Mouse (Mus musculus) left cerebral cortex, adult 2 months (tissue): ENCODE measurements at regions not wholly inside any gene's neighbourhood (a gene's known extent, or its start where the extent isn't known, plus 50 kb on each side); places are given as distances from the start of the nearest gene placed in this dataset.

Source experiments
- DNase-seq, 2 experiments: peaks; one replicate each; pipeline ENCODE4 v3.0.0; 2021 to 2022; ENCODE audit warnings: low spot score in 2 of 2, mixed read lengths in 1 of 2; ENCODE audit errors: extremely low spot score in 1 of 2
- H3K27ac ChIP-seq: fragments of 200-600 bp; 2 replicates; pipeline ENCODE4 v1.8.1; 2022
- H3K4me3 ChIP-seq: fragments of 200-600 bp; 2 replicates; pipeline ENCODE4 v1.8.1; 2022
- CTCF ChIP-seq: fragments of 200-600 bp; IDR thresholded peaks from 2 replicates; pipeline ENCODE4 v1.8.1; 2022; ENCODE audit warnings: antibody characterized with exemption, mild to moderate bottlenecking, moderate library complexity
- intact Hi-C: fragments of 180-260 bp; cut with DNase I; formaldehyde crosslinking; loops from one replicate; pipeline ENCODE4 v1.15.1; 2025

- intact Hi-C loops: no loop called here
- Histone ChIP-seq H3K27ac (no peak overlapping the region), H3K4me3 (no peak overlapping the region)
- TF ChIP-seq CTCF: no peak
- DNase-seq: no peak
Measured at GRCm38 (mm10) chr15:90021746-90022312, 180.2 kb upstream of the Syt10 start.

GRCm38 (mm10) chr15:90023164-90023563 is 181.5 kb upstream of the Syt10 start:
- H3K27ac ChIP-seq: no peak overlapping the region
- intact Hi-C loops: no loop called here
- no peak for DNase-seq
- no peak overlapping the region for H3K4me3 ChIP-seq
- no peak for TF ChIP-seq CTCF

DNA sequence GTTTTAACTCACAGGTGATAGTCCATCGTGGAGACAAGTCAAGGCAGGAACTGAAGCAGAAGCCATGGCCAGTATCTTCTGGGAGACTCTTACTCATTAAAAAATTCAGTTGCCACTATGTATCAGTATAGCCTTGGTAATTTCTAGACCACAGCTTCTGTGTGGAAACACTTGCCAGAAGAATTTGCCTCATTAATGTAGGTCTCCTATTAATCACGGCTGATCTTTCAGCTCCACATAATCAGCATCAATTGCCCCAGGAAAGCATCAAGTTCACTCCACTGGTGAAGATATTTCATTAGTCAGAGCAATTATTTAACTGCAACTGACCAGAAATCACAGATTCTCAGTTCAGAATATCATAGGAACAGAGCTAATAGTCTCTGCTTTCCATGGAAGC is 189.8 kb upstream of the Alg10b start:
- Histone ChIP-seq H3K4me3 (no peak overlapping the region), H3K27ac (no peak overlapping the region)
- intact Hi-C loops: loop anchor here (5.0 kb wide), 1 partner anchor 407 kb away; no protein-coding TSS in a partner anchor
- TF ChIP-seq CTCF: no peak
- no peak for DNase-seq

DNA sequence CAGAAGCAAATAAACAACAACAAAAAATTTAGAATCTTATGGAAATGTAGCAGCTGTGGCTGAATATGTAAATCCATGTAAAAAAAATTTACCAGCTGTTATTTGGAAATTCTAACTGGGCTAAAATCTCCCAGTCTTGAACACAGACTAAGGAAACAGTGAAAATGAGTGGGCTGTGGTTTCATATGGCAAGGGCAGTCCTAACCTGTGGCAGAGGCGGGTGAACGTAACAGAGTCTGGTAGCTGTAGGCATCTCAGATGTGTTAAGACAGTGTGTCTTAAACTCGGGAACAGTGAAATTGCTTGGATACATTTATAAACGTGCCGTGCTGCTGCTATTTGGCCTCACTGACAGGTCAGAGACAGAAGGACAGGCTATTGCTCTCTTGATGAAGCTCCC is 178.4 kb upstream of the Alg10b start:
- Histone ChIP-seq H3K4me3 (no peak overlapping the region), H3K27ac (no peak overlapping the region)
- intact Hi-C loops: no loop called here
- TF ChIP-seq CTCF: no peak
- DNase-seq: no peak

DNA sequence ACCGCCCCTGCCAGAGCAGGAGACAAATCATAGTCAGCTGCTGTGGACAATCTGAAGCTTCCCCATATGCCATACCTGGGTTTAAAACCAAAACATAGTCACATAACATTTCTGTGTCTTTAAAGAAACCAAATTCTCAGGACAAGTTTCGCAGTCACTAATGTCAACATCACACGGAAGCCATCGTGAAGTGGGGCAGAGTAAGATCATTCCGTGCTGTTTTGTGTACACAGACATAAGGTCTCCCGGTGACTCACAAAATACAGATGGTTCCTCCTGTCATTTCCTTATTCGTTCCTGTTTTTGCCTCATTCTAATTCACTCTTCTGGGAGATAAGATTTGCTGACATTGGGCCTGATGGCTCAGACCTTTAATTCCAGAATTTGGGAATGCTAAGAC is 162.1 kb upstream of the Alg10b start:
- H3K27ac ChIP-seq: no peak overlapping the region
- no peak for TF ChIP-seq CTCF
- intact Hi-C loops: no loop called here
- DNase-seq: no peak
- no peak overlapping the region for H3K4me3 ChIP-seq

GRCm38 (mm10) chr15:90065768-90066167 is 158.3 kb upstream of the Alg10b start:
- H3K4me3 ChIP-seq: no peak overlapping the region
- no peak for TF ChIP-seq CTCF
- intact Hi-C loops: no loop called here
- no peak for DNase-seq
- no peak overlapping the region for H3K27ac ChIP-seq

GRCm38 (mm10) chr15:90072078-90072477 is 152.0 kb upstream of the Alg10b start:
- TF ChIP-seq CTCF: no peak
- no peak overlapping the region for H3K27ac ChIP-seq
- intact Hi-C loops: no loop called here
- DNase-seq: peak in 1 of 2 experiments; percentile 7
- no peak overlapping the region for H3K4me3 ChIP-seq

DNA sequence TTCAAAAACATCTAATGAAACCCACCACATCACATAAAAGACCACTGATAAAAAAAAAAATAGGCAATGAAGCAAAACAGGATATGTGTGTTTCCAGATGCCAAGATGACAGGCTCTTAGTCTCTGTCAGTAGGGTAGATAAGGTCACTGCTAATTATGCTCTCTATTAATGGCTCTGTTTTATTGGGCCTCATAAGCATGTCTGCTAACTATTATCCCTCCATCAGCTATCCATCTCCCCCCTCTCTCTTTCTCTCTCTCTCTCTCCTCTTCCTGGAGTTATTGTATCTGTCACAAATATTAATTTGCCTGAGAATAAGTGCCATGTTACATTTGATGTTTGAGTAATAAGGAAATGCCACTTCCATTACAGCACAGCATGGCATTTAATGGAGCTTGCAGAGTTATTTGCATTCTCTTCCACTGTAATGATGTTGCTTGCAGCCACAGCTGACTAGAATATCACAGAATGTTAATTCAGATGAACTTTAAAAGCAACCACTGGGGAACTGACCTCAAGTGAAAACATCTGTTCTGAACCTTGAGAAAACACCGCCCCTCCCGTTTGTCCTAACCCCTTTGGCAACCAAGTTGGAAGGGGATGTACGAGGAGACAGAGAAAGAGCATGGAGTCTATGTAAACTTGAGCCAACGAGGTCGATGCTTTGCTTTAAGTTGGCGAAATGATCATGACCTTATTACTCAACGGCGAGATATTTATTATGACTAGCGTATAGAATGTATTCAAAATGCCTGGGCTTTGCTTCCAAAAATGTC is 141.7 kb upstream of the Alg10b start:
- no peak overlapping the region for H3K4me3 ChIP-seq
- intact Hi-C loops: no loop called here
- no peak for TF ChIP-seq CTCF
- H3K27ac ChIP-seq: no peak overlapping the region
- DNase-seq: no peak

DNA sequence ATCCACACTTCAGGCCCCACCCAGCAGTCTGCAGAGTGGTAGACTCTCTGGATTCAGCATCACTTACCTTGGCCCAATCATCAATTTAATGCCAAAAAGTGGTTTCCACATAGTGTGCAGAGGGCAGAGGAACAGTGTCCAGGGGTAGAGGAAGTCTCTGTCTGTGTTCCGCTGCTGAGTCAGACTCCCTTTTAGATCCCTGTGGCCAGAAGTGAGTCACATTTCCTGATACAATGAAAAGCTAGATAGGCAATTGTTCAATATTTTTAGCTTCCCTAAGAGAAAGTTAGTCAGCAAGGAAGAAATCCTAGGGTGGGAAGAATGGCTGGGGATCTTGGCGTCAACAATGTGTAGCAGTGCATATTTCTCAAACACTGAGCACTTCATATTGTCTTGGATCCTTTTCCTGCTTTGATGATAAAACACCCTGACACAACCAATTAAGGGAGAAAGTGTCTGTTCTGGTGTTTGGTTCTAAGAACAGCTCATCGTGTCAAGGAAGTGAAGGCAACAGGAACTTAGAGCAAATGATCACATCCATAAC is 114.6 kb upstream of the Alg10b start:
- intact Hi-C loops: no loop called here

DNA sequence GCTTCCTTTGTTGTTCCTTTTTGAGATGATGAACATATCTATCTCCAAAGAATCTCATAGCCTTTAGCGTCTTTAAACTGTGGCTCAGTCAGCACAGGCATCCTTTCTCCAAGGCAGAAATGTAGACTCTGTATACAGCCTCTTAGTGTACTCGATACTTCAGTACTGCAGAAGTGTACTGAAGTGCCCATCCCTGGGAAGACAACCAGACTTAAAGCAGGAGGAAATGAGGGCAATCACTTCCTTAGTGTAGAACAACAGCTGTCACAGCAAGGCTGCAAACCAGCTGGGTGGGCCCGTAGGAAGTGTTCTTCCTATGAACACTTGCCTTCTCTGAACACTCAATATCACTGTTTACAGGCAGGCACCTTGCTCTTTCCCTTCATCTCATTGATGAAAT is 110.5 kb upstream of the Alg10b start:
- intact Hi-C loops: no loop called here

More for the DNA sequence above, 114.6 kb upstream of the Alg10b start:
- Histone ChIP-seq H3K27ac (no peak overlapping the region), H3K4me3 (no peak overlapping the region)
- no peak for DNase-seq
- TF ChIP-seq CTCF: no peak

GRCm38 (mm10) chr15:90119747-90120146 is 104.4 kb upstream of the Alg10b start:
- no peak for DNase-seq
- Histone ChIP-seq H3K4me3 (no peak overlapping the region), H3K27ac (no peak overlapping the region)
- no peak; the same call in 1 of the 2 replicates for TF ChIP-seq CTCF
- intact Hi-C loops: no loop called here

More for the DNA sequence above, 110.5 kb upstream of the Alg10b start:
- H3K27ac ChIP-seq: no peak overlapping the region
- no peak overlapping the region for H3K4me3 ChIP-seq
- no peak for DNase-seq
- TF ChIP-seq CTCF: no peak

GRCm38 (mm10) chr15:90123999-90124398 is 100.1 kb upstream of the Alg10b start:
- intact Hi-C loops: no loop called here
- H3K27ac ChIP-seq: no peak overlapping the region
- peak; percentile 15 to 67 for DNase-seq
- no peak overlapping the region for H3K4me3 ChIP-seq
- TF ChIP-seq CTCF: no peak
